Mouse (Mus musculus): ENCODE results near the gene Tlr6. TPM values are rescaled to one million over a fixed set of nuclear protein-coding genes. Genes with fewer than 3 reads are reported as not detected.
A peak's percentile ranks its signal among the peaks of the same experiment; 100 is the strongest.

Tlr6 gene
- total and polyA plus RNA-seq, 2 experiments from 2014 or later, result 0.38 to 0.41 TPM

GRCm38 (mm10) chr5:64905516-64906271 lies 54.2 kb downstream of the Tlr6 start:
- 72% methylated on average over 11 of the region's 14 CpGs for WGBS
- Histone ChIP-seq H3K4me3 (ENCODE audit: low read depth, low read length) (no peak overlapping the region), H3K27ac (ENCODE audit: low read depth, low read length) (no peak overlapping the region), H3K9ac (replicated peaks; ENCODE audit: low read length, poor library complexity, severe bottlenecking) (no peak overlapping the region), H3K4me1 (ENCODE audit: insufficient read depth, low read length) (no peaks in the 10 kb centered on the region), H3K9me3 (ENCODE audit: low read length) (no peaks in the 10 kb centered on the region), H3K4me2 (ENCODE audit: low read depth, low read length, poor library complexity, severe bottlenecking) (no peak overlapping the region), H3K27me3 (ENCODE audit: insufficient read depth, low read length) (no peaks in the 10 kb centered on the region), H3K36me3 (ENCODE audit: insufficient read depth, low read length) (no peaks in the 10 kb centered on the region)
- ATAC-seq (ENCODE audit: low FRiP score), result no peak
- no peak for TF ChIP-seq CTCF (IDR thresholded peaks at IDR 0.05)
- DNase-seq (ENCODE audit: low spot score), result no peak

MicroRNAs within 50 kb of the gene (microRNA counts, 519-probe panel; counts per million panel counts)
- 528 counts per million, percentile 58 among the panel's probes with 10 or more counts for microRNA mmu-miR-574-3p
- microRNA mmu-miR-574-5p, result 528 counts per million, percentile 58 among the panel's probes with 10 or more counts

Small RNAs within 50 kb of the gene (microRNA-seq; reads per million reads assigned to microRNA genes)
- gene Mir574 (ENCODE audit: borderline number of aligned reads), result 36.9 reads per million, percentile 34 among the genes with 10 or more reads in this experiment

Other genes starting within 250 kb of the Tlr6 start
- 12.3 and 14.9 TPM in 2 replicates for gene Klf3, start 156.7 kb downstream of the Tlr6 start, total RNA-seq (2014; rRNA removed)
- gene Klf3, start 156.7 kb downstream of the Tlr6 start, polyA plus RNA-seq (2015; fragmentation: Nextera tagmentation; extraction: Ambion mirVana), result 26.7 and 28.9 TPM in 2 replicates
- gene Tlr1, start 26.5 kb downstream of the Tlr6 start, total RNA-seq (2014; rRNA removed), result 0.14 and 0.99 TPM in 2 replicates
- 0.49 and 0.52 TPM in 2 replicates for gene Tlr1, start 26.5 kb downstream of the Tlr6 start, polyA plus RNA-seq (2015; fragmentation: Nextera tagmentation; extraction: Ambion mirVana)
- gene Fam114a1, start 10.0 kb upstream of the Tlr6 start, total RNA-seq (2014; rRNA removed), result 2.5 and 6.2 TPM in 2 replicates
- gene Fam114a1, start 10.0 kb upstream of the Tlr6 start, polyA plus RNA-seq (2015; fragmentation: Nextera tagmentation; extraction: Ambion mirVana), result 5.0 and 5.4 TPM in 2 replicates
- gene Tmem156, start 132.0 kb upstream of the Tlr6 start, total RNA-seq (2014; rRNA removed), result not detected in 2 replicates
- gene Tmem156, start 132.0 kb upstream of the Tlr6 start, polyA plus RNA-seq (2015; fragmentation: Nextera tagmentation; extraction: Ambion mirVana), result 0.11 and 0.23 TPM in 2 replicates
- gene Klhl5, start 147.4 kb upstream of the Tlr6 start, total RNA-seq (2014; rRNA removed), result 62.1 and 64.4 TPM in 2 replicates
- gene Klhl5, start 147.4 kb upstream of the Tlr6 start, polyA plus RNA-seq (2015; fragmentation: Nextera tagmentation; extraction: Ambion mirVana), result 56.6 and 61.2 TPM in 2 replicates
- 17.0 and 18.5 TPM in 2 replicates for gene Wdr19, start 239.6 kb upstream of the Tlr6 start, total RNA-seq (2014; rRNA removed)
- 7.6 and 9.2 TPM in 2 replicates for gene Wdr19, start 239.6 kb upstream of the Tlr6 start, polyA plus RNA-seq (2015; fragmentation: Nextera tagmentation; extraction: Ambion mirVana)